Mouse (Mus musculus) midbrain, embryonic 16.5 days (tissue): ENCODE data around the gene Atp7a. TPM values are rescaled to one million over a fixed set of nuclear protein-coding genes. Genes with fewer than 3 reads are reported as not detected.
"Not testable (repeated sequence)": the region's sequence is repeated elsewhere in the genome, so short reads cannot be mapped to it uniquely, and the experiment has no call there.

Experiments used
- ATAC-seq: fragments of 200-750 bp; cut with Nextera tagmentation; 2 replicates; pipeline ENCODE4 v1.8.0; 2017; ENCODE audit warnings: moderate TSS enrichment
- H3K27ac ChIP-seq: fragments of 300-500 bp; sonication (generic); 2 replicates; pipeline ENCODE4 v1.5.1; 2014; ENCODE audit warnings: mild to moderate bottlenecking, low read length, mixed read lengths
- H3K27me3 ChIP-seq: fragments of 300-500 bp; sonication (generic); 2 replicates; pipeline ENCODE4 v1.6.1; 2014; ENCODE audit warnings: low read depth, low read length, mixed read lengths; ENCODE audit not compliant: control insufficient read depth, insufficient read depth
- H3K36me3 ChIP-seq: fragments of 300-500 bp; sonication (generic); 2 replicates; pipeline ENCODE4 v1.6.1; 2014; ENCODE audit warnings: mild to moderate bottlenecking, low read length, moderate library complexity, mixed read lengths; ENCODE audit not compliant: control insufficient read depth, insufficient read depth
- H3K4me1 ChIP-seq: fragments of 300-500 bp; sonication (generic); 2 replicates; pipeline ENCODE4 v1.6.1; 2014; ENCODE audit warnings: mild to moderate bottlenecking, low read length, mixed read lengths; ENCODE audit not compliant: control insufficient read depth, insufficient read depth
- H3K4me2 ChIP-seq: fragments of 300-500 bp; sonication (generic); 2 replicates; pipeline ENCODE4 v1.6.1; 2014; ENCODE audit warnings: mild to moderate bottlenecking, low read length, mixed read lengths
- H3K4me3 ChIP-seq: fragments of 300-500 bp; sonication (generic); 2 replicates; pipeline ENCODE4 v1.5.1; 2014; ENCODE audit warnings: low read depth, mild to moderate bottlenecking, low read length, moderate library complexity, mixed read lengths
- H3K9ac ChIP-seq: fragments of 300-500 bp; sonication (generic); 2 replicates; pipeline ENCODE4 v1.6.1; 2014; ENCODE audit warnings: low read depth, low read length, mixed read lengths
- H3K9me3 ChIP-seq: fragments of 300-500 bp; sonication (generic); replicated peaks from 2 replicates; pipeline ENCODE4 v1.6.1; 2014; ENCODE audit warnings: mild to moderate bottlenecking, low read length, mixed read lengths; ENCODE audit not compliant: control insufficient read depth, poor library complexity, severe bottlenecking
- WGBS: fragments of 180-500 bp; shearing (Covaris S2); extraction: QIAGEN DNeasy Blood & Tissue Kit; methylation state at CpG from one replicate; pipeline ENCODE4 v1.1.7; 2014; 5-methylcytosine and 5-hydroxymethylcytosine counted together
- polyA plus RNA-seq: library from polyadenylated mRNA; unstranded; fragments of >200 nt; fragmentation: Nextera tagmentation; extraction: Ambion mirVana; gene quantifications from 2 replicates; pipeline ENCODE4 v1.2.1, GENCODE M21; 2015

Gene Atp7a
- 13.9 and 15.4 TPM in 2 replicates for polyA plus RNA-seq

DNA sequence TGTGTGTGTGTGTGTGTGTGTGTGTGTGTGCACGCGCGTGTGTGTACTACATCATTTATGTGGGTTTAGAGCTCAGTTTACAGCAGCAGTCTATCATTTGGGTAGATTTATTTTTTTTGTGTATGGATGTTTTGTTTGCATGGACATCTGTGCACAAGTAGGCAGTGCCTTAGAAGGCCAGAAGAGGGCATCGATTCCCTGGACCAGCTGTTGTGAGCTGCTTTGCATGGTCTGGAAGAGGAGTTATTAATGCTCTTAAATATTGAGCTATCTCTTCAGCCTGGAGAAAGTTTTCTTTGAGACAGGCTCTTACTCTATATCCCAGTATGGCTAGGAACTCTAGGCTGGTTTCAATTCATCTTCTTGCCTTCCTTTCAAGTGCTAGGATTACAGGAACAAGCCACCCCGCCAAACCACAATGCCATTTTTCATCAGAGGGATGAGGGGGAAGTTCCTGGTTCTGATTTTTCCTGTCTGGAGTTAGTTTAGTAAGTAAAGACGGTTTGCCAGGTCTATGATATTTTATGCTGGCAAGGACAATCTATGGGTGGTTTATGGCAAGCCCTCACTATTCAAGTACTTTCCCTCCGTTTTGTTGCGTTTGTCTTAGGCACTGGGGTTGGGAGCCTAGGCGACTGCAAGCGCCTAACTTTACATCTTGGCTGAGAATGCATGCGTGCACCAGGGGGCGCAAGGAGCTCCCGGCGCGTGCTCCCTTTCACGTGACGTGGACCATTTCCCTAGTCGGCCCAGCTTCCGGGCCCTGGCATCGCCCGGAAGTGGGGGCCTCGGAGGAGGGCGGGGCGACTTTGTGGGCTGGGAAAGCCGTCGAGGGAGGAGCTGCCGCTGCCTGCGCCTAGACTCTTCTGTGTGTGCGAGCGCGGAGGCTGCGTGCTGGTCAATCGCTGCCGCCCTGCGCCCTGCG is at the start of gene Atp7a:
TSS of gene Atp7a (plus strand) at position 859 of the 925 bp plus-strand sequence.
- H3K27me3 ChIP-seq, result no peaks in the 10 kb centered on the region
- H3K27ac ChIP-seq, result peak within 1 kb of the TSS; percentile 75
- no peaks in the 10 kb centered on the region for H3K9me3 ChIP-seq
- H3K4me2 ChIP-seq, result peak within 1 kb of the TSS; percentile 50
- peak within 1 kb of the TSS; percentile 43 for H3K9ac ChIP-seq
- peak within 1 kb of the TSS; percentile 57 for H3K4me3 ChIP-seq
- H3K36me3 ChIP-seq, result no peaks in the 10 kb centered on the region
- peaks cover 2% of the 10 kb centered on the region for H3K4me1 ChIP-seq
- 21% methylated on average over 32 of the region's 36 CpGs for WGBS
- peak; percentile 99 for ATAC-seq

DNA sequence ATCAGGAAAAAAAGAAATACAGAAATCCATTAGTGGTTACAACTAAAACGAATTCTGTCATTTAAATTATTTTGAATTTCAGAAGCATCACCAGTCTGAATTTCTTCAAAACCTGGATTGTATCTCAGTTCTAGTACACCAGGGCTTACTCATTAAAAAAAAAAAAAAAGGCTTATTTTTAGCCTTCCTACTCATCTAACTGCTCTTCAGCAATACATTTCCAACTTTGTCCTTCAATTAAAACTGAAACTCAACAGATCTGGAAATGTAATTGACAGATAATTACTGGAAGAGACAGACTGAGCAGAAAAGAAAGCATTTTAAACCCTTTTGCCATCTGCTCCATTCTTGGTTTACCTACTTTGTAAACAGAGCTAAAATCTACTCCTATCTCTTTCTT is 25.5 kb upstream of the Atp7a start:
- no peak overlapping the region for H3K4me2 ChIP-seq
- no peaks in the 10 kb centered on the region for H3K9me3 ChIP-seq
- H3K4me3 ChIP-seq, result no peak overlapping the region
- no peak overlapping the region for H3K27ac ChIP-seq
- H3K9ac ChIP-seq, result no peak overlapping the region
- no peaks in the 10 kb centered on the region for H3K36me3 ChIP-seq
- no peak for ATAC-seq
- WGBS, result 76% methylated on average over 1 of the region's 1 CpGs
- H3K27me3 ChIP-seq, result no peaks in the 10 kb centered on the region
- H3K4me1 ChIP-seq, result no peaks in the 10 kb centered on the region

DNA sequence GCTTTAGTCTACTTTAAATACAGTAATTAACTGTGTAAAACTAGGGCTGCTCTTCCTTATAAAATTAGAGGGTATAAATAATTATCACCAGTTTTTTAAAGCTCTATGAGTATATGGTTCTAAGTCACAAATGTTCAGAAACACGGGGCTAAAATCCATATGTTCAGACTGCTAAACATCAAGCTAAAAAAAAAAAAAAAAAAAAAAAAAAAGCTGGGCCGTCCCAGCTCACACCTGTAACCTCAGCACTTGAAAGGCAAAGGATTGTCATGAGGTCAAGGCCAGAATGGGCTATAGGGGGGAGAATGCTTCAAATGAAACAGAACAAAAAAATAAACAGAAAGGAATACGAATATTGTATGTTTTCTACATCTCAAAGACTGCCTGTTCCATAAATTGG is 16.3 kb upstream of the Atp7a start:
- 5% methylated on average over 2 of the region's 3 CpGs for WGBS
- ATAC-seq, result no peak
- no peak overlapping the region for H3K27ac ChIP-seq

DNA sequence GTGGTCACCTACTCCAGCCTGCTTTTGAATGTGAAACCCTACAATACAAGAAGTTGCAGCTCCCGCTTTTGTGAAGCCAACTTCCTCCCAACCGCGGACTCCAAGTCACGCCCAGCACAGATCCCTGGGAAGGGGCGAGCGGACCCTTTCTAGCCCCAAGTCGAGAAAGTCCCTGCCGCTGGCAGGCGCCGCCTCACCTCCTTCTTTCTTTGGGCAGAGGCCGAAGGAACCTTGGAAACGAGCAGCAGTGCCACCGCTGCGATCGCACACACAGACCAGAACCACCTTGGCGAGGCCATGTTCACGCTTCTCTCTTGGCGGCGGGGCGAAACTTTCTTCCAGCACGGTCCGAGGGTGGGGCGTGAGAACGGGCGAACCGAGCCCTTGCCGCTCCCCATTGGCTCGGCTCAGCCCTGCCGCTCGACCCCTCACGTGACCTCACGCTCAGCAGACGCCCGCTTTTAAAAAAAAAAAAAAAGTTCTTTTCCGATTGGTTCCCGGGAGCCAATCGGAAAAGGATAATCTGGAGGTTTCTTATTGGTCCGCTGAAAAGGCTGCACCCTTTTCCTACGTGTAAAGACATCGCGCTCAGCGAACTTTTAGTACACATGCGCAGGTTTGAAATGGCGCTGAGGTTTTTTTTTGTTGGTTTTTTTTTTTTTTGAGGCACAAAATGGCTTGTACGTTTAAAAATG is 15.5 kb upstream of the Atp7a start, which contains the start of gene Magt1:
TSS of gene Magt1 (minus strand) at position 442 of the 695 bp plus-strand sequence.
- WGBS, result 15% methylated on average over 43 of the region's 45 CpGs
- peak; percentile 92 for ATAC-seq
- Histone ChIP-seq H3K27me3 (no peaks in the 10 kb centered on the region; the same call in 1 of the 2 replicates), H3K4me3 (peak within 1 kb of the TSS; percentile 58), H3K9ac (peak within 1 kb of the TSS; percentile 59), H3K4me1 (peaks cover 3% of the 10 kb centered on the region), H3K36me3 (no peaks in the 10 kb centered on the region), H3K9me3 (no peaks in the 10 kb centered on the region), H3K27ac (peak within 1 kb of the TSS; percentile 89), H3K4me2 (peak within 1 kb of the TSS; percentile 62)

More for the DNA sequence above, 16.3 kb upstream of the Atp7a start:
- H3K36me3 ChIP-seq, result no peaks in the 10 kb centered on the region
- peaks cover 3% of the 10 kb centered on the region for H3K4me1 ChIP-seq
- H3K4me3 ChIP-seq, result peak overlapping the region; percentile 58
- no peaks in the 10 kb centered on the region for H3K9me3 ChIP-seq
- no peaks in the 10 kb centered on the region; the same call in 1 of the 2 replicates for H3K27me3 ChIP-seq
- peak overlapping the region; percentile 59; the same call in 1 of the 2 replicates for H3K9ac ChIP-seq
- H3K4me2 ChIP-seq, result peak overlapping the region; percentile 62

DNA sequence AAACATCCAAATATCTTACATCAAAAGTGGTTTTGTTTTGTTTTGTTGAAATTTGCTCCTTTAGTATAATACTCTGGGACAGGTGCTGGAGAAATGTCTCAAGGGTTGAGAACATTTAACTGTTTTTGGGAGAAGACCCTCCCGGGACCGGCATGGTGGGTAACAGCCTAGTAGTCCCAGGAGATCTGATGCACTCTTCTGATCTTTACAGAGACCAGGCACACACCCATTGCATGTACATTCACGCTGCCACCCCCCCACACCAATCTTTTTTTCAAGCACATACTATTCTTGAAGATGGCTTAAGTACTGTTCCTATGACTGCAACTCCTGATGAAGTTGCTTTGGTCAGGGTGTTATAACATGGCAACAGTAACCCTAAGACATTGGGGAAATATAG is 14.5 kb upstream of the Atp7a start:
- H3K27me3 ChIP-seq, result no peaks in the 10 kb centered on the region; the same call in 1 of the 2 replicates
- peaks cover 9% of the 10 kb centered on the region for H3K4me1 ChIP-seq
- H3K4me2 ChIP-seq, result peak overlapping the region; percentile 60
- ATAC-seq, result 0 out of 2 replicates have a peak, but pooled peaks have one; percentile 6
- peak overlapping the region; percentile 55; the same call in 1 of the 2 replicates for H3K9ac ChIP-seq
- H3K9me3 ChIP-seq, result no peaks in the 10 kb centered on the region
- no peaks in the 10 kb centered on the region for H3K36me3 ChIP-seq
- 73% methylated on average over 3 of the region's 3 CpGs for WGBS
- peak overlapping the region; percentile 89 for H3K27ac ChIP-seq
- H3K4me3 ChIP-seq, result peak overlapping the region; percentile 34

DNA sequence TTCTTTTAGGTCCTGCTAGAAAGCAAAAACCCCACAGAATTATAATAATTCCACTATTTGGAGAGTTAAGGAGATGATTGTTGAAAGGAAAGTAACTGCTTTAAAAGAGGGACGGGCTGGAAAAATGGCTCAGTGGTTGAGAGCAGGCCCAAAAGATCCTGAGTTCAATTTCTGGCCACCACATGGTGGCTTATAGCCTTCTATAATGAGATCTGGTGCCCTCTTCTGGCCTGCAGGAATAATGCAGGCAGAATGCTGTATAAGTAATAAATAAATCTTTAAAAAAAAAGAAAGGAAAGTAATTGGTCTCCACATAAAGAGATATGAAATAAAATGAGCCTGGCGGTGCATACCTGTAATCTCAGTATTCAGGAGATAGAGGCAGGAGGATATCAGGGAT is 13.9 kb upstream of the Atp7a start:
- Histone ChIP-seq H3K27ac (no peak overlapping the region), H3K27me3 (no peaks in the 10 kb centered on the region; the same call in 1 of the 2 replicates), H3K4me2 (no peak overlapping the region), H3K4me3 (no peak overlapping the region), H3K36me3 (no peaks in the 10 kb centered on the region), H3K4me1 (peaks cover 9% of the 10 kb centered on the region), H3K9me3 (no peaks in the 10 kb centered on the region), H3K9ac (no peak overlapping the region)
- 33% methylated on average over 2 of the region's 2 CpGs for WGBS
- no peak for ATAC-seq

DNA sequence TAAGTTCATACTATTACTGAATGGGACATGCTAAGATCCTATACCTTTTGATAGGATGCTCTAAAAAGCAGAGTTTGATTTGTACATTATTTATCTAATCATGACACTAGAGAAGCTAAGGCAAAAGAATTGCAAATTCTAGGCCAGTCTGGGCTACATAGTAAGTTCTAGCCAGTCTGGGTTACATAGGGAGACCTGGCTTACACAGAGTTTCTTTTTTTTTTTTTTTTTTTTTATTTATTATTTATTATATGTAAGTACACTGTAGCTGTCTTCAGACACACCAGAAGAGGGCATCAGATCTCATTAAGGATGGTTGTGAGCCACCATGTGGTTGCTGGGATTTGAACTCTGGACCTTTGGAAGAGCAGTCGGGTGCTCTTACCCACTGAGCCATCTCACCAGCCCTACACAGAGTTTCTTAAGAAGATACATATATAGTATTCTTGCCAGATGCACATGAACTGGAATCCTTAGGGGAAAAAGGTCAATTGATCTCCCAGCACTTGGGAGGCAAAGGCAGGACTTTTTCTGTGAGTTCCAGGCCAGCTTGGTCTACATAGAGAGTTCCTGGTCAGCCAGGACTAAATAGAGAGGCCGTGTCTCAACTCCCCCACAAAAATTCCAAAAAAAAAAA is 12.2 kb upstream of the Atp7a start:
- H3K27ac ChIP-seq, result 0 out of 2 replicates have a peak overlapping the region, but pooled peaks have one; percentile 19
- ATAC-seq, H3K4me1 ChIP-seq, H3K27me3 ChIP-seq, H3K9ac ChIP-seq, H3K4me2 ChIP-seq, H3K36me3 ChIP-seq, H3K9me3 ChIP-seq, H3K4me3 ChIP-seq: not testable (repeated sequence)
- WGBS, result 63% methylated on average over 2 of the region's 2 CpGs

DNA sequence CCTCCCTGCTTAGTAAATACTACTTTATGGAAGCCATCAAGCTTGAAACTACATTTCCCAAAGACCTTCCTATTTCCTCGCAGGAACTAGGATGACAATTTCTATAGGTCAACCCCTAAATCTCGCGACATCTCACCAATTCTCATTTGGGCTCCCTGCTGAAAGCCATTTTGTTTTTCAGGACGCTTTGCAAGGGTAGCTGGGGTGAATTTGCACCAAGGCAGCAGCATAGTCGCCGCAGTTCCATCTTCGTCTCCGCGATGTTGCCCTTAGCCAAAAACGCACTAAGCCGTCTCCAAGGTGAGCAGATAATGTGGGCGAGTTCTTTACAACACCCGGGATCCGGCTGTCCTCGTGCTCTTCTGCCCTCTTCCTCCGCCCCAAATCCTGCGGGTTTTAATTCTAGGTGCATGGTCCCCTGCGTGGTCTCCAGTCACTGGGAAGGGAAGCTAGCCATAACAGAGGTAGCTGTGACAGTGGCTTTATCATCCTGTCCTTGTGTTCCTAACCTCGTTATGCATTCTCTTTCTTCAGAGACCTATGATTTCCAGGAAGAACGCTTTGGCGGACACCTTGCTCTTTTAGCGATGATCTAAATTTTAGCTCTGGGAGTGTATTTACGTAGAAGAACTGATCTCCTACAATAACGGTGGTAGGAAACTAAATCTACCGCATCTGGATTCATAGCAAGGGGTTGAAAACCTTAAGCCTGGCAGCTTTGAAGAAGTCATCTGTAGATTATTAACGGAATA is 11.3 kb upstream of the Atp7a start, which contains the start of gene Cox7b:
TSS of gene Cox7b (plus strand) at position 130 of the 752 bp plus-strand sequence.
- Histone ChIP-seq H3K36me3 (no peaks in the 10 kb centered on the region), H3K27ac (peak within 1 kb of the TSS; percentile 86), H3K4me3 (peak within 1 kb of the TSS; percentile 50), H3K9ac (peak within 1 kb of the TSS; percentile 72), H3K4me1 (peaks cover 7% of the 10 kb centered on the region), H3K27me3 (no peaks in the 10 kb centered on the region), H3K9me3 (no peaks in the 10 kb centered on the region), H3K4me2 (peak within 1 kb of the TSS; percentile 41)
- peak; percentile 43 for ATAC-seq
- 19% methylated on average over 26 of the region's 26 CpGs for WGBS
